Mouse (Mus musculus) layer of hippocampus, adult 9-11 months (tissue): ENCODE results near the gene Hist1h2bf.
"Not testable (repeated sequence)": the region's sequence is repeated elsewhere in the genome, so short reads cannot be mapped to it uniquely, and the experiment has no call there.

ENCODE experiments used
- DNase-seq: peaks from one replicate; pipeline ENCODE4 v3.0.0; 2022

Gene Hist1h2bf

DNA sequence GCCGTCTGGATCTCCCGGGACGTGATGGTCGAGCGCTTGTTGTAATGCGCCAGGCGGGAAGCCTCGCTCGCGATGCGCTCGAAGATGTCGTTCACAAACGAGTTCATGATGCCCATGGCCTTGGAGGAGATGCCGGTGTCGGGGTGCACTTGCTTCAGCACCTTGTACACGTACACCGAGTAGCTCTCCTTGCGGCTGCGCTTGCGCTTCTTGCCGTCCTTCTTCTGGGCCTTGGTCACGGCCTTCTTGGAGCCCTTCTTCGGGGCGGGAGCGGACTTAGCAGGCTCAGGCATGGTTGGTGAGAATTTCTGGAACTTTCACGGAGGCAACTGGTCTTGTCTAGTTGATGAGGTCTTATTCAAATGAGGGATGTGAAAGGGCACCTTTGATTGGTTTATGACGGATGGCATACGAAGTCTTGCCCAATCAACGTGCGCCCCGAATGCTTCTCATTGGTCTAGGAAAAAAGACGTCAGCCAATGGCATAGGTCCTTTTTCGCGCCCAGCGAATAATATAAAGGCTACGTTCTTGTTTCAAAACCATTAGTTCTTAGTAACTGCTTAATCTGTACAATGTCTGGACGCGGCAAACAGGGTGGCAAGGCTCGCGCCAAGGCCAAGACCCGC is at the start of gene Hist1h2bf, which contains the start of gene Hist1h2ad:
Gene Hist1h2bf (minus strand): TSS at position 299 of the 627 bp plus-strand sequence.
Gene Hist1h2ad (plus strand): TSS at position 484 of the 627 bp plus-strand sequence.
- DNase-seq: peak; percentile 97

DNA sequence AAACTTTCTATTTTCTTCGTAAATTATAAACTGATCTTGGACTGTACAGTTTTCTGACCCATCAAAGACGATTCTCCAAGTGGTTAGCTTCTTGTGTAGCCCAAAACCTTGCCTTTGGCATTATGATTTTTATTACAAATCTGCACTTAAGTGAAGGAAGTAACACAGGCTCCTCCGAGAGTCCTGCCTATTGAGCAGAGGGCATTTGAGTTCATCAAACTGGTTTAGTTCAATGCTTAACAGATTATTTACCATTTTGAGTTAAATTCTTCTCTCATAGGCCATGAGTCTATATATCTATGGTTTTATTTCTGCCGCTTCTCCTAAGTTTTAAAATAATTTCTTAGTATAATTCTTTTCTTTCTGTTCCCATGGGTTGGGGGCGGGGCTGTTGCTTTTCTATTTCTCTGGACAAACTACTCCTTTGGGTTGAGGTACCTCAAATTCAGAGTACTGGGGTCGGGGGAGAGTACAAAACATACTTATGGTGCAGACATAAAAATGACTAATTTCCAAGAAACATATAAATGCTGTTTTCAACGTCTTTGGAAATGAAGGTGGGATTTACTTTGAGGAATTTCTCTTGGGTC is 49.0 kb upstream of the Hist1h2bf start:
- DNase-seq: no peak

DNA sequence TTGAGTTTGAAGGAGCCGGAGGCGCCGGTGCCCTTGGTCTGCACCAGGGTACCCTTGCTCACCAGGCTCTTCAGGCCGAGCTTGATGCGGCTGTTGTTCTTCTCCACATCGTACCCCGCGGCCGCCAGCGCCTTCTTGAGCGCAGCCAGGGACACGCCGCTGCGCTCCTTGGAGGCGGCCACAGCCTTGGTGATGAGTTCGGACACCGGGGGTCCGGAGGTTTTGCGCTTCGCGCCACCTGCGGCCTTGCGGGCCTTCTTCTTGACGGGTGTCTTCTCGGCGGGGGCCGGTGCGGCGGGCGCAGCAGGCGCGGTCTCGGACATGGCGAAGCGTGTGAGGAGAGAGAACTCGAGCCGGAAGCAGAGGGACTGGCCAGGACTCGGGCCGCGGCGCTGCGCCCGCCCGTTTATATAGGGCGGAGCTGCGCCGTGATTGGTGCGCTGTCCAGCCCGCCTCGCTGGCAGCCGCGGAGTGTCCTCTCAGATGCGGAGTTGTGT is 48.2 kb upstream of the Hist1h2bf start, which contains the start of gene Hist1h1e:
Gene Hist1h1e (minus strand): TSS at position 384 of the 497 bp plus-strand sequence.
- DNase-seq: peak; percentile 89

DNA sequence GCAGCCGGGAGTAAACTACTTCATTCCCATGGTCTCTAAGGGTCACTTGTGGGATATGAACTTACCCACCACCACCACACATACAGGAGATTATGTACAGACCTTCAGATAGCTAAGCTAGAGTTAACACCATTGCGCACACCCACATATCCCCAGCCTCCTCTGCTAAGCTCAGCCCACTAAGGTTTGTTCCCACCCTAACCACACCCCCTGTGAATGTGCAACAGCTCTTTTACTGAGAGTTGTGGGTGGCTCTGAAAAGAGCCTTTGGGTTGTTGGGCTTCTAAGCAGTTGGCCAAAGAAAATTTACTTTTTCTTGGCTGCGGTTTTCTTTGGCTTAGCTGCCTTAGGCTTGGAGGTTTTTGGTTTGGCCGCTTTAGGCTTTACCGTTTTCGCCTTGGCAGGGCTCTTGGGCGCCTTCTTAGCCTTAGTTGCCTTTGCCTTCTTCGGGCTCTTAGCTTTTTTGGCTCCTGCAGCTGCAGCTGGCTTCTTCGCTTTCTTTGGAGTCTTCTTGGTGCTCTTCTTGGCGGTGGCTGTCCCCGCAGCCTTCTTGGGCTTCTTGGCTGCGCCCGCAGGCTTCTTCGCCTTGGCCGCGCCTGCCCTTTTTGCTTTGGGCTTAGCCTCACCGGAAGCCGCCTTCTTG is 47.7 kb upstream of the Hist1h2bf start:
- DNase-seq: peak; percentile 88

DNA sequence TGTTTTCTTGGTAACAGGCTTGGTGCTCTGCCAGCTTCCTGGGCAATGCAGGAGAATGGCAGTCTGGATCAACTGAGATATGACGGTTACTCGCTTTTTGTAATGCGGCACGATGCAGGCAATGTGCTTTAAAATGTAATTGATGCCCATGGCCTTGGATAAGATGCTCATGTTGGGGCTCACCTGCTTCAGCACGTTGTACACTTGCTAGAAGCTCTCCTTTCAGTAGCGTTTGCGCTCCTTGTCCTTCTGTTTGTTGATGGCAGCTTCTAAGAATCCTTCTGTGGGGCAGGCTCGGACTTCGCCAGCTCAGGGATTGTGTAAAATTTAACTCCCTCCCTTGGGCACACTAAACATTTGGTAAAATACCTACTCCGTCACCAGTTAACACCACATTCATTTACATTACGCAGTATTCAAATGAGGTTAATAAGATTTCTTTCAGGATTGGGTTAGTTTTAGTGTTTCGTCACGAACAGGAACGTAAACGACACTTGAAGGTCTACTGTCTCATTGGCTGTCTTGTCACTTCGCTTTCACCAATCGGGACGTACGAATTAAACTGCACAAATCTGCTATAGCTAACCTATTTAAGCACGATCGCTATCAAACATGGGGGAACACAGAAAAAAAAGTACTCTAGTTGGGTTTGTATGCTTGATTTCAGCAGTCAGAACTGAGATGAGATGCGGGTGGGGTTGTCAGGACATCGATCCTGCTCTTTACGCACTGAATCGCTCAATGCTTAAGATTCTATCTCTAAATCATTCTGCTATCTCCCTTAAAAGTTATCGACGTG is 46.9 kb upstream of the Hist1h2bf start, which contains the start of gene Hist1h2be:
Gene Hist1h2be (minus strand): TSS at position 392 of the 799 bp plus-strand sequence.
- DNase-seq: peak; percentile 90

DNA sequence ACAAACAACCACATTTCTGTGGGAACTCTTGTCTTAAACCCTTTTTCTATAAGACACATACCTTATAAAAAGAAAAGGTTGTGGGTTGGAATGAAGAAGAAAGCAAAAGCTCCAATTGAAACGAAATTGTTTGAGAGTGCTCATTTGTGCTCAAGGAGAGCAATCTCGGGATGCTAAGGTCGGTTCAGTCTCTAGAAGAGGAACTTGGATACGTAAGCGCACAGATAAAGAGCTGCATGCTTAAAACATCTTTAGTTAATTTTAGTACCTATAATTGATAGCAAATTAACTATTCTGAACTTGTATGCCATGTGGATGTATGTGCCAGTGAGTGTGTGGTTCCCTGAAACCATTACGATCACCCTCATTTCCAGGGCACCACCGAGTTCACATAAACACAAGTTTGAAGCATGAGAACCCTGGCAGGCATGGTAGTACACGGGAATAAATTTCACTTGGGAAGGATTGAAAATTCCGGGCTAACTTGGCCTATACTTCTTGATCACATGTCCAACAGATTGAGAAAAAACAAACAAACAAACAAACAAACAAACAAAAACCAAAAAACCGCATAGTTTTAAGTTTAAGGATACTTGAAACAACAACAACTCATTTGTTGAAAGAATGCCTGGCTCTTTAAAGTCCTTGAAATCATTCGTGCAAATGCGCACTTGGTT is 46.2 kb upstream of the Hist1h2bf start:
- peak; percentile 10 for DNase-seq

DNA sequence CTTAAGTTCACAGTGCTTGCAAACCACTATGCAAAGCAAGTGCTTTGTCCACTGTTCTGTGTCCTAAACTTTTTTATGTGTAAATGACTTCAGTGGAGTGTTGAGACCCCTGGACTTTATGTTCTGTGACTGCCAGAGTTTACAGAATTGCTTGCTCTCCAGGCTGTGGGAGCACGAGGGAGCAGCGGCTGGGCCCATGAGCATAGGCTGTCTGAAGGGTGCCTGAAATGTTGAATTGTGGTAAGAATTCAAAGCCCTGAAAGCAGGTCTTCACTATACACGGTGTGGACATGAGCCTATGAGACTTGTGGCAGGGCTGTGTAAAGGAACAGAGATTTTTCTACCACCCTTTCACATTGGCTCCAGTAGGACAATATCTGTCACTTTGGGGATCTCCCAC is 37.6 kb upstream of the Hist1h2bf start:
- no peak for DNase-seq

DNA sequence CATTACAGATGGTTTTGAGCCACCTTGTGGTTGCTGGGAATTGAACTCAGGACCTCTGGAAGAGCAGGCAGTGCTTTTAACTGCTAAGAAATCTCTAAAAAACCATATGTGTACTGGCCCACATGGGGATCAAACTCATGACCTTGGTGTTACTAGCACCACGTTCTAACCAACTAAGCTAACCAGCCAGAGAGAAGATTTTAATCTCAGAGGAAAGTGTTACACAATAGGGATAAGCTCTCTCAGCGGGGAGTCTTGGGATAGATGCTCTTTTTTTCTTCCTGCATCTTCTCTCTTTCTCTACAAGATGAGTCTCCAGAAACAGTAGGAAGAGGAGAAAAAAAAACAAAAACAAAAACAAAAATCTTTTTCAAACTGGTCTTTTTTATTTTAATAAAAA is 36.4 kb upstream of the Hist1h2bf start:
- no peak for DNase-seq

DNA sequence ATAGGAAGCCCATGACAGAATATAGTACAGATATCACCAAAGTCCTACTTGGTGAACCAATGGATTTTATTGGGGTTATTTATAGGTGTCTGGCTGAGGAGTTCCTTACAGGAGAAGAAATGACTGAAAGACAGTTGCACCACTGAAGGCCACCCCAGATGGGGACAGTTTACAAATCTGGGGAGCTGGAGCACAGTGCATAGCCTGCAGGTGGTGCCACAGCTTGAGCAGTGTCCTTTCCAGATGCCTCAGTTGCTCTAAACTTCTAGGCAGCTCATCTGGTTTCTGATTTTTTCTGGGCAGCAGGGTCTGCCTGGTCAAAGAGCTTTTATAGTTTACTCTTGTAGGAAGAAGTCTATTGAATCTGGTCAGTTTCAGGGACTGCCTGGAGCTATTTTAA is 35.8 kb upstream of the Hist1h2bf start:
- DNase-seq: no peak

DNA sequence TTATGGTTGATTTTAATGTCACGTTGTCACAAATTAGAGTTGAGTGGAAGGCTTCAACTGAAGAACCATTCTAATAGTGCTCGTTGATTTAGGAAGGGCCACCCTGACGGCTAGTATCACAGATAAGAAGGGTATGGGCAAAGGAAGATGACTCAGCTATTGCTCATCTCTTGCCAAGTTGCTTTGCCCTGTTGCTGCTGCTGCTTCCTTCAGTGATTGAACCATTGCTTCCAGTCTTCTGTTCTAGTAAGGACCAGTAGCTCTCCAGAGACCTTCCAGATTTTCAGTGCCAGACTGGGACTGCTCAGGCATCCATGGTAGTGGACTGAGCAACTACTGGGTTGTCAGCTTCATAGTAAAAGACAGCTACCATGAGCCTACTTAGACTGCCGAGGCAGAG is 35.2 kb upstream of the Hist1h2bf start:
- no peak for DNase-seq

DNA sequence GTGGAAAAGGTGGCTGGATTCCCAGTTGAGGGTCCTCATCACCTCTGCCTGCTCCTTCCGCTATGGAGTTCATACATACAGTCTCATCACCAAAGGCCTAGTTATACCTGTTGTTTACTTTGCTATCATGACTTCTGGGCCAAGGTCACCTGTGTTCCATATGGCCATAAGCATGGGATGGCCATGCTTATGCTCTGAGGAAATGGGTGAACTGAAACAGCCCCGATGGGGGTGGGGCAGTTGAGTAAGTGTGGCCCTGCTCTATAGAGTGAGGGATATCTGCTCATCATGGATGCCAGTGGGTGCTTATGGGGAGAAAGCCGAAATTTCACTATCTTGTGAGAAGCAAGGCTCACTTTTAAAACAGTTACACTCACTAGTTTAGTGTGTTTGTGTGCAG is 31.1 kb upstream of the Hist1h2bf start:
- no peak for DNase-seq

DNA sequence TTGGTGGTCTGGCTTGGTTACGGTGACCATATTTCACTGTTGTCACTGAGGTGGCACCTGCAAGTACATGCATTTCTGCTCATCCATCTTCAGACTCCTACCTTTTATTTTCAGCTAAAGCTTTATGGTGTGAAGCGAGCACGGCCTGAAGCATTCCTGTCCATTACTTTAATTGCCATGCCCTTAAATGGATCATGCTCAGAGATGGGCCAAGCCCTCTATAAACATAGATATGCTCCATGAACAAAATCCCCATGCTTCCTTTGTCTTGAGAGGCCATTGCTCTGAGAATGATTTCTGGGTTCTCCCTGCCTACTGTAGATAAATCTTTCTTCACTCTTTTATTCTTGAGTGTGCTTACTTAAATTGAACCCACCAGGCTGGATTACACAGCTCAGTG is 30.5 kb upstream of the Hist1h2bf start:
- no peak for DNase-seq

DNA sequence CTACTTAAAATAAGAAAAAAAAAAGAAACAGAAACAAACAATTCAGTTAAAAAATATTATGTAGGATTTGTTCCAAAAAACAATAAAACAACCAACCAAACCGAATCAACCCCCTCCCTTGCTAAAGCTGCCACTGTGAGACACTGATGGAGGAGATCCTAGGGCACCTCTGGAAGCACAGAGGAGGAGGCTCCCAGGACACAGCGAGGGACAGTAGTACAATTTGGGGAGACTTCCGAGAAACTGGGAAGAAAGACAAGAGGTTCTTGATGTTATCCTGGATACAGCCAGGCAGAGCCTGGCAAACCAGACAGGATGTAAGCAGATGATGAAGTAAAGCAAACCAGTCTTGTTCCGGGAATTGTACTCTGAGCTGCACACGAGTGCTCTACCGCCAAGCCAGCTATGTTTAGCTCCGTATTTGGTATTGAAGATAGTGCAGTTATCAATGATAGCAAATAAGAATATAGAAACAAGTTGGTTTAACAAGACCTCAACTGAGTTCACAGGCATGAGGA is 29.2 kb upstream of the Hist1h2bf start:
- DNase-seq: no peak

DNA sequence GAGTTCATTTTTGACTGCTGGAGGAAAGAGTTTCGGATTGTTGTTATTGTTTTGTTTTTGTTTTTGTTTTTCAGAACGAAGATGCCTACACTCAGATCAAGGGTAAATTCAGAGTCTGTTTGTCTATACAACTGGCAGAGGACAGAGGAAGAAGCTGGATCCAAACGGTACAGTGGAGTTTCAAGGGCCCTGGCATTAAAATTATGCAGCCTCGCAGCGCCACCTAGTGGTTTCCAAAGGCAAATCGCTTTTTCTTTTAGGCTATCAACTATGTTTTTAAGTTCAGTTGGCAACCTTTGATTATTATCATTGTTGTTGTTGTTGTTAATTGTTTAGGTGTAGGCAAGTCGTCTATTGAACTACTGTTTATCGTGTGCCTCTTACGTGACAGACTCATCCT is 24.0 kb upstream of the Hist1h2bf start:
- DNase-seq: no peak

DNA sequence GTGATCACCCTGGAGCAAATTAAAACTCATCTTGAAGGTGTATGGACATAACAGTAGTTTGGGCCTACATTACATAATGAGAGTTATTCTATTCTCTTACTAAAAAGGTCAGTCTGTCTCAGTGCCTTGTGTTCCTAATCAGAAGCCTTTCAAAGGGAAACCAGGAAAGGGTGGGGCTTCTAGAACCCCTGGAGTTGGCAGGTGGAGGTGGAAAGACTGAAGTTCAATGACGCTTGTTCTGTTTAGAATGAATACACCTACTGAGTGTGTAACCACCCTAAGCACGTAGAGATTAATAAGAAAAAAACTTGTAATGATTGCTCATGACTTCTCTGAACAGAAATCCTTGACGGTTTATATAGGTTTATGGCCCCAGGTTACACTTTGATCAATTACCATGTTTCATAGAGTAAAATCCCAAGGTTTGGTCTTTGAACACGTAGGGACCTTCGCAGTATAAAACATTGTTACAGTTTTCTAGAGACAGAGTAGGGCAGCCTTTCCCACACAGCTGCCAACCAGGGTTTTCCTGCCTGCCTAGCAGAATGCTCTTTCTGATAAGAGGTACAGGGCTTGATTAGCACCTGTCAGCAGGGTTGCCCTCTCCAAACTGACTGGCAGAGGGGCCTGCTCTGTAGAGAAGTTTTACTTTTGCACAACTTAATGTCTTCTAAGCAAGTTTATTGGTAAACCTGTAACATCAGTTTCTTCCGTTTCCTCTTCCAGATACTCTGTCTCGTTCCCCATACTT is 21.8 kb upstream of the Hist1h2bf start:
- DNase-seq: no peak

DNA sequence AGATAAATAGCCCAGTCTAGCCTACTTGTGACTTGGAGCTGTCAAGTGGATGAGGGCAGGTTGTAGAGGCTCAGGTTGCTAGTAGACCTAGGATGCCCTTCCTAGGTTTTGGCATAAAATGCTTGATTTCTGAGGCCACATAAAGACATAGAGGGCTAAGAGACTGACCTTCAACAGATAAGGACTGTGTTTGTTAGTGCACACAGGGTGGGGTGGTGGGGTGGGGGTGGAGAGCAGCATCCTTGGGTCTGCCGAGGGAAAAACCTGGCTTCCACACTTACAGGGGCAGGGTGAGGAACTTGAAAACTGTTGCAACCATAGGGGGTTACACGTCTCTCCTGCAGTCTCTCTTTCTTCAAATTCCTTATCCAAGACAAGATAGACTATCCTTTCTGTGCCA is 21.2 kb upstream of the Hist1h2bf start:
- DNase-seq: no peak

DNA sequence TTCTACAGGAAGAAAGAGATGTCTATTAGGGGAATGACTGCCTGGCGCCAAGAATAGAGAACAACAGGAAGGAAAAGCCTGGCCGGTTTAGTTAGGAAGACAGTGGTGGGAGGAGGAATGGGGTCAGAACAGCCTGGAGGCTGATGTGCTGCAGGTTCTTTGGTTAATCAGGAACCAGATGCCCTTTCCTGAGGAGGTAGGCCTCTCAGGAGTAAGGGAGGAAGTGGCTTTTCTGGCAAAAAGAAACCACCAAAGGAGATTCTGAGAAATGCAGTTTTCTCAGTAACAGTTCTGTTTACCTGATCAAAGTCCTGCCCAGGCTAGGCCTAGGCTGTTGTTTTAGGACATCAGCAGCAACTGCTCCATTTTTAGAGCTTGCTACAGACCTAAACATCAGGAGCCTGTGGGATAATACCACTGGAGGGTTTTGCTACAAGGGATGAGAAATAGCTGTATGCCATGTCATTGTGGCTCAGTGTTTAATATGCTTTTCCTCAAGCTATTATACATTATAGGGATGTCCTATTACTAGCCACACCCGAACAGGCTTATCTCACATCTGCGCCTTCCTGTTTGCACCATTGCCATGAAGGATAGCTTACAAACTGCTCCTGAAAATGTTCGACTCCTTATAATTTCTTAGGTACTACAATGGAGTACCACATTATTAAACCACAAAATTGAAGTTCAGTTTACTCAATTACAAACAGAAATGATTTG is 19.2 kb upstream of the Hist1h2bf start:
- no peak for DNase-seq

DNA sequence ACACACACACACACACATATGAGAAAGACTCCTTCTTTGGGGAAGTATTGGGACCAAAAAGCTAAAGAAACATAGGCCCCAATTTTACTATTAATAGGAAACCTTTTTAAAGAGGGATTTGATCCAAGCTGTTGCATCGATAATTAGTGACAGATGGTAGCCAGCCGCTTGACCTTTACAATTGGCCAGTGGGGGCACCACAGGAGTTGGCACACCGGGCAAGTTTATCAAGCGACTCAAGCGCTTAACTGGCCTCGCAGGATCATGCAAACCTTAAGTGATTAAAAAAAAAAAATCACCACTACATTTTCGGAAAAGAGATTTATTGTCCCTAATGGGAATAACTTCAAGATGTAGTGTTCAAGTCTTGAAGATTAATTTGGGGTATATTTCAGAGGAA is 18.6 kb upstream of the Hist1h2bf start:
- DNase-seq: no peak

DNA sequence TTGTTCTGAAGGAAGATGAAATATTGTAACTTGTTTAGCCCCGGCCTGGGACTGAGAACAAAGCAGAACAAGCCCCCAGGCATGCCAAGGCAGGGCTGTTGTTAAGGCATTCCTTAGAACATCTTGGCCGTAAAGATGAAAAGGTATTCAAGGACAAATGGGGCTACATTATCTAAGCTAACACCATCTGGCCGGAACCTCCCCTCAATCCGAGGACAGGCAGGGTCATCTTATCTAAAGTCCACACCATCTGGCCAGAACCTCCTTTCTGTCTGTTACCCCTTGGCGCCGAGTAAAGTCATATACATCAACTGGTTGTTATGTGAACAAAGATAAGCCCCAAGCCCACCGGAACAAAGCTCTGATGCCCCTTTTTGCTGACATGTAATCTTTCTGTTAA is 17.9 kb upstream of the Hist1h2bf start:
- DNase-seq: not testable (repeated sequence)

DNA sequence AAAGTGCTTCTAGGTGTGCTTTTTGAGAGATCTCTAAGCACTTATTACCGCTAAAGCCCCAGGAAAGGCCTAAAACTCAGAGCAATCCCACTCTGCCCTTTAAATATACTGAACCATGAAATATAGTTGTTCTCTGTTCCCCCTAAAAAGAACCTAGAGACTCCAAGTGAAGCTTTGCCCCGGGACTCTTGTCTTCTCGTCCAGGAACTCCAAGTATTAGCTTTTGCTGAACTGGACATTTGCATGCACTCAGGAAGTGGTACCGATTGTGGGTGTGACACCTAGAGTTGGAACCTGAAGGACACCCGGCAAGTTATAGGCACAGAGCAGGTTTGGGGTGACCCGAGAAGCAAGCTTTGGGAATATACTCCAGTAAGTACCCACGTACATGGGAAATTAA is 17.2 kb upstream of the Hist1h2bf start:
- no peak for DNase-seq

DNA sequence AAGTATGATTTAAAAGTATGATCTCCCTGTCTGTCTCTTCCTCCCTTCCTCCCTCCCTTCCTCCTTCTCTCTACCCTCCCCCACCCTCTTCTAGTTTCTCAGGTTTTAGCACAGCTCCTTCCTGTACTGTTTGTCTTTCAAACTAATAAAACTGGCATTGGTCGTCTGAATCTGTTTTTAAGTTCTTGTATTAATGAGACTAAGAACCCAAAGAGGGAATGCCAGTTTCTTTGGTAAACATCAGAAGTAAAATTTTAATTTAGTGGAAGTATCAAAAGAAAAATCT is 12.9 kb upstream of the Hist1h2bf start:
- no peak for DNase-seq
